Mouse (Mus musculus) intestine, embryonic 15.5 days (tissue): ENCODE data around the gene Gemin5. TPM values are rescaled to one million over a fixed set of nuclear protein-coding genes. Genes with fewer than 3 reads are reported as not detected.

Experiments used
- ATAC-seq: fragments of 200-750 bp; cut with Nextera tagmentation; 2 replicates; pipeline ENCODE4 v1.8.0; 2017; ENCODE audit warnings: moderate TSS enrichment, moderate library complexity
- H3K27ac ChIP-seq: fragments of 300-500 bp; sonication (generic); 2 replicates; pipeline ENCODE4 v1.5.1; 2015; ENCODE audit warnings: mild to moderate bottlenecking, inconsistent platforms
- H3K27me3 ChIP-seq: fragments of 300-500 bp; sonication (generic); replicated peaks from 2 replicates; pipeline ENCODE4 v1.6.1; 2015; ENCODE audit warnings: inconsistent platforms
- H3K36me3 ChIP-seq: fragments of 300-500 bp; sonication (generic); 2 replicates; pipeline ENCODE4 v1.6.1; 2015; ENCODE audit warnings: inconsistent platforms
- H3K4me1 ChIP-seq: fragments of 300-500 bp; sonication (generic); replicated peaks from 2 replicates; pipeline ENCODE4 v1.6.1; 2015; ENCODE audit warnings: inconsistent platforms
- H3K4me2 ChIP-seq: fragments of 300-500 bp; sonication (generic); replicated peaks from 2 replicates; pipeline ENCODE4 v1.6.1; 2015; ENCODE audit warnings: mild to moderate bottlenecking, inconsistent platforms
- H3K4me3 ChIP-seq: fragments of 300-500 bp; sonication (generic); replicated peaks from 2 replicates; pipeline ENCODE4 v1.5.1; 2015; ENCODE audit warnings: inconsistent platforms
- H3K9ac ChIP-seq: fragments of 300-500 bp; sonication (generic); 2 replicates; pipeline ENCODE4 v1.6.1; 2015; ENCODE audit warnings: inconsistent platforms
- H3K9me3 ChIP-seq: fragments of 300-500 bp; sonication (generic); 2 replicates; pipeline ENCODE4 v1.6.1; 2016; ENCODE audit warnings: inconsistent platforms
- WGBS: fragments of 180-500 bp; shearing (Covaris S2); methylation state at CpG from one replicate; pipeline ENCODE4 v1.1.7; 2015; 5-methylcytosine and 5-hydroxymethylcytosine counted together
- polyA plus RNA-seq: library from polyadenylated mRNA; unstranded; fragments of >200 nt; fragmentation: Nextera tagmentation; extraction: Ambion mirVana; gene quantifications from 2 replicates; pipeline ENCODE4 v1.2.1, GENCODE M21; 2015

Gemin5 gene
- polyA plus RNA-seq, 1 experiment from 2014 or later: 18.6 TPM

- Histone ChIP-seq H3K9me3 (no peaks in the 10 kb centered on the region), H3K9ac (no peak overlapping the region), H3K4me3 (no peak overlapping the region), H3K36me3 (no peaks in the 10 kb centered on the region), H3K4me2 (no peak overlapping the region), H3K27me3 (no peaks in the 10 kb centered on the region), H3K4me1 (no peaks in the 10 kb centered on the region), H3K27ac (no peak overlapping the region)
- WGBS: 88% methylated on average over 6 of the region's 6 CpGs
- no peak for ATAC-seq
Measured at GRCm38 (mm10) chr11:58081716-58082115, 86.6 kb downstream of the Gemin5 start.

DNA sequence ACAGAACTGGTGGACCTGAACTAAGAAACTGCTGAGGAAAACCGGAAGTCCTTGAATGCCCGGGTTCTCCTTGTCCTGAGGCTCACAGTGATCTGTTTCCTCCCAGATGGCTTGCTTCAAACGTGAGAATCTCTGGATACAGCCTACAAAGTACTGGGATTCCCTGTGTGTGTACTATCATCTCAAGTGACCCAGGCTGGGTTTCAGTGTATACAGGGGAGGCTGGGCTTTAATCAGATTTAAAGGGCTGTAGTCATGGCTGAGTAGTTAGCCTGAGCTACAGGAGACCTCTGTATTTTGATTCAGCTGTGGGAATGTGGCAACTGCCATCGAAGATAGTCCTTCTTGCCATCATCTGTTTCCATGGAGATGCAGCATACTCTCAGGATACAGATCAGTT lies 91.1 kb downstream of the Gemin5 start:
- Histone ChIP-seq H3K9me3 (no peaks in the 10 kb centered on the region), H3K9ac (no peak overlapping the region), H3K4me3 (no peak overlapping the region), H3K4me1 (no peaks in the 10 kb centered on the region), H3K27ac (no peak overlapping the region), H3K27me3 (no peaks in the 10 kb centered on the region), H3K36me3 (no peaks in the 10 kb centered on the region), H3K4me2 (no peak overlapping the region)
- WGBS: 61% methylated on average over 4 of the region's 4 CpGs
- ATAC-seq: no peak

- H3K9me3 ChIP-seq: no peaks in the 10 kb centered on the region
- H3K9ac ChIP-seq: no peak overlapping the region
- no peaks in the 10 kb centered on the region for H3K27me3 ChIP-seq
- H3K27ac ChIP-seq: no peak overlapping the region
- peaks cover 7% of the 10 kb centered on the region for H3K4me1 ChIP-seq
- H3K36me3 ChIP-seq: no peaks in the 10 kb centered on the region
- ATAC-seq: no peak
- no peak overlapping the region for H3K4me2 ChIP-seq
- 71% methylated on average over 3 of the region's 3 CpGs for WGBS
- no peak overlapping the region for H3K4me3 ChIP-seq
Measured at GRCm38 (mm10) chr11:58072978-58073377, 95.4 kb downstream of the Gemin5 start.

Other genes starting within 250 kb of the Gemin5 start
- gene Larp1, start 159.5 kb downstream of the Gemin5 start, polyA plus RNA-seq: 21.1 and 23.5 TPM in 2 replicates
- not detected in 2 replicates for gene Gm12248, start 75.4 kb downstream of the Gemin5 start, polyA plus RNA-seq
- 78.3 and 79.4 TPM in 2 replicates for gene Cnot8, start 64.4 kb downstream of the Gemin5 start, polyA plus RNA-seq
- gene Mrpl22, start 3.1 kb upstream of the Gemin5 start, polyA plus RNA-seq: 126 and 128 TPM in 2 replicates
- 5.0 and 5.6 TPM in 2 replicates for gene Igtp, start 31.0 kb upstream of the Gemin5 start, polyA plus RNA-seq
- gene Irgm2, start 31.1 kb upstream of the Gemin5 start, polyA plus RNA-seq: 3.8 TPM in 2 replicates
- gene 4930438A08Rik, start 106.3 kb upstream of the Gemin5 start, polyA plus RNA-seq: not detected in 2 replicates
- gene Zfp692, start 138.5 kb upstream of the Gemin5 start, polyA plus RNA-seq: 22.1 and 23.6 TPM in 2 replicates
- 37.0 and 42.7 TPM in 2 replicates for gene Zfp672, start 161.8 kb upstream of the Gemin5 start, polyA plus RNA-seq
- gene Sh3bp5l, start 162.2 kb upstream of the Gemin5 start, polyA plus RNA-seq: 28.5 and 28.6 TPM in 2 replicates
- gene Lypd8, start 210.5 kb upstream of the Gemin5 start, polyA plus RNA-seq: 874 and 977 TPM in 2 replicates